ENCODE assay signal across 12 mouse cellular contexts in genomic region chr2:73560445-73560844, GRCm38 (mm10). TPM values are rescaled to one million over a fixed set of nuclear protein-coding genes. Genes with fewer than 3 reads are reported as not detected.
A peak's percentile ranks its signal among the peaks of the same experiment; 100 is the strongest.
DNase-seq lines count a peak whose midpoint lies in the region; ATAC-seq and TF ChIP-seq lines count a peak whose summit lies in the region.
"Had no signal": no experiment of that assay in that cellular context is flagged by ENCODE, and none has a peak within 500 bp of the region (broad histone marks: within the 10 kb centered on the region; RNA-seq: fewer than 3 reads in every experiment).

No protein-coding gene starts in this region.

- peak overlapping the region; percentile 73 for H3K9ac ChIP-seq in heart, embryonic 13.5 days
- H3K9ac ChIP-seq in hindbrain, postnatal 0 days (replicated peaks; ENCODE audit: low read length), result peak overlapping the region; percentile 58; the same call in 1 of the 2 replicates
- peak overlapping the region; percentile 50; the same call in 1 of the 2 replicates for H3K9ac ChIP-seq in midbrain, embryonic 12.5 days (replicated peaks)

- WGBS in heart, embryonic 13.5 days, result 38% methylated on average over 7 of the region's 7 CpGs
- WGBS in embryonic facial prominence, embryonic 10.5 days, result 37% methylated on average over 7 of the region's 7 CpGs
- WGBS in hindbrain, postnatal 0 days, result 43% methylated on average over 7 of the region's 7 CpGs
- 43% methylated on average over 7 of the region's 7 CpGs for WGBS in midbrain, embryonic 12.5 days

- H3K27me3 ChIP-seq in heart, embryonic 13.5 days (replicated peaks), result no peaks in the 10 kb centered on the region
- H3K27me3 ChIP-seq in embryonic facial prominence, embryonic 10.5 days (replicated peaks; ENCODE audit: low read depth, poor library complexity, severe bottlenecking), result peaks cover 7% of the 10 kb centered on the region; the same call in 1 of the 2 replicates
- H3K27me3 ChIP-seq in hindbrain, postnatal 0 days (ENCODE audit: insufficient read depth, low read length), result no peaks in the 10 kb centered on the region
- peaks cover 3% of the 10 kb centered on the region; the same call in 1 of the 2 replicates for H3K27me3 ChIP-seq in midbrain, embryonic 12.5 days

- no peaks in the 10 kb centered on the region for H3K36me3 ChIP-seq in heart, embryonic 13.5 days
- H3K36me3 ChIP-seq in embryonic facial prominence, embryonic 10.5 days (replicated peaks), result no peaks in the 10 kb centered on the region
- no peaks in the 10 kb centered on the region for H3K36me3 ChIP-seq in hindbrain, postnatal 0 days (ENCODE audit: insufficient read depth, low read length)
- no peaks in the 10 kb centered on the region for H3K36me3 ChIP-seq in midbrain, embryonic 12.5 days

- TF ChIP-seq CTCF in hindbrain, postnatal 0 days (IDR thresholded peaks at IDR 0.05; ENCODE audit: low read depth), result no peak

- ATAC-seq in heart, embryonic 13.5 days (ENCODE audit: extremely low read depth, insufficient number of reproducible peaks, low FRiP score, low TSS enrichment), result no peak
- no peak for ATAC-seq in hindbrain, postnatal 0 days
- no peak for ATAC-seq in midbrain, embryonic 12.5 days (ENCODE audit: low FRiP score, low read depth)

- peak overlapping the region; percentile 86 for H3K4me2 ChIP-seq in heart, embryonic 13.5 days
- H3K4me2 ChIP-seq in hindbrain, postnatal 0 days (ENCODE audit: low read depth, low read length), result peak overlapping the region; percentile 67
- peak overlapping the region; percentile 72 for H3K4me2 ChIP-seq in midbrain, embryonic 12.5 days (replicated peaks)

- H3K4me3 ChIP-seq in heart, embryonic 13.5 days, result peak overlapping the region; percentile 53
- peak overlapping the region; percentile 60 for H3K4me3 ChIP-seq in embryonic facial prominence, embryonic 10.5 days
- H3K4me3 ChIP-seq in hindbrain, postnatal 0 days (ENCODE audit: low read length), result peak overlapping the region; percentile 42
- peak overlapping the region; percentile 44 for H3K4me3 ChIP-seq in midbrain, embryonic 12.5 days
- H3K4me3 ChIP-seq: megakaryocyte, embryonic 14.5 days had no signal

- H3K27ac ChIP-seq in heart, embryonic 13.5 days (replicated peaks), result no peak overlapping the region
- H3K27ac ChIP-seq in embryonic facial prominence, embryonic 10.5 days (replicated peaks), result peak overlapping the region; percentile 61; the same call in 1 of the 2 replicates
- H3K27ac ChIP-seq in hindbrain, postnatal 0 days, result peak overlapping the region; percentile 36; the same call in 1 of the 2 replicates
- no peak overlapping the region for H3K27ac ChIP-seq in midbrain, embryonic 12.5 days (replicated peaks)

- intact Hi-C loops in heart, postnatal 14 days (cut with DNase I), result no loop called here

- DNase-seq in heart, postnatal 14 days, result no peak
- no peak for DNase-seq in embryonic facial prominence, embryonic 10.5 days (ENCODE audit: low spot score)
- DNase-seq in hindbrain, postnatal 0 days (ENCODE audit: low spot score), result no peak
- DNase-seq in urinary bladder, postnatal 25 days (ENCODE audit: low spot score), result no peak
- DNase-seq in layer of hippocampus, adult 9-11 months, result no peak
- no peak for DNase-seq in left cerebral cortex, adult 18-20 months (ENCODE audit: low spot score in 2 of 2)
- DNase-seq: adrenal gland, postnatal 14 days had no signal

- peaks cover 12% of the 10 kb centered on the region for H3K4me1 ChIP-seq in heart, embryonic 13.5 days
- peaks cover 35% of the 10 kb centered on the region for H3K4me1 ChIP-seq in embryonic facial prominence, embryonic 10.5 days
- H3K4me1 ChIP-seq in hindbrain, postnatal 0 days (ENCODE audit: insufficient read depth, low read length), result peaks cover 2% of the 10 kb centered on the region; the same call in 1 of the 2 replicates
- H3K4me1 ChIP-seq in midbrain, embryonic 12.5 days, result peaks cover 8% of the 10 kb centered on the region; the same call in 1 of the 2 replicates

- H3K9me3 ChIP-seq in heart, embryonic 13.5 days, result no peaks in the 10 kb centered on the region
- H3K9me3 ChIP-seq in embryonic facial prominence, embryonic 10.5 days, result no peaks in the 10 kb centered on the region
- H3K9me3 ChIP-seq in hindbrain, postnatal 0 days (ENCODE audit: low read length), result no peaks in the 10 kb centered on the region
- no peaks in the 10 kb centered on the region for H3K9me3 ChIP-seq in midbrain, embryonic 12.5 days

RNA-seq across cellular contexts. Expression of gene Chrna1, which starts 19.7 kb away (rescaled TPM):
- 0.15 and 0.37 TPM in 2 replicates for polyA plus RNA-seq in heart, embryonic 13.5 days (2015; fragmentation: Nextera tagmentation; extraction: Ambion mirVana)
- not detected for total RNA-seq in heart, postnatal 14 days (2021)
- 0.64 and 0.80 TPM in 2 replicates for polyA plus RNA-seq in embryonic facial prominence, embryonic 10.5 days (2016; fragmentation: Nextera tagmentation; extraction: Ambion mirVana)
- total RNA-seq in hindbrain, postnatal 0 days (2014; rRNA removed), result not detected in 2 replicates
- polyA plus RNA-seq in hindbrain, postnatal 0 days (2015; fragmentation: Nextera tagmentation; extraction: Ambion mirVana), result 0.15 and 0.25 TPM in 2 replicates
- polyA plus RNA-seq in midbrain, embryonic 12.5 days (2016; fragmentation: Nextera tagmentation; extraction: Ambion mirVana), result 0.18 and 0.35 TPM in 2 replicates
- under 1 TPM; 0.07 to 0.16 TPM for total RNA-seq in left cerebral cortex, adult 18-20 months (2021)
- total RNA-seq: adrenal gland, postnatal 14 days had no signal
- polyA plus RNA-seq: erythroblast, embryonic 14.5 days; spleen, adult 2 months had no signal

RNA-seq across cellular contexts. Expression of gene Wipf1, which starts 30.9 kb away (rescaled TPM):
- 4.0 and 5.0 TPM in 2 replicates for polyA plus RNA-seq in heart, embryonic 13.5 days (2015; fragmentation: Nextera tagmentation; extraction: Ambion mirVana)
- total RNA-seq in heart, postnatal 14 days (2021), result 10 to 100 TPM; 18.8 to 19.4 TPM
- polyA plus RNA-seq in embryonic facial prominence, embryonic 10.5 days (2016; fragmentation: Nextera tagmentation; extraction: Ambion mirVana), result 12.0 and 12.7 TPM in 2 replicates
- total RNA-seq in hindbrain, postnatal 0 days (2014; rRNA removed), result 2.4 and 3.0 TPM in 2 replicates
- polyA plus RNA-seq in hindbrain, postnatal 0 days (2015; fragmentation: Nextera tagmentation; extraction: Ambion mirVana), result 2.6 TPM in 2 replicates
- 5.1 and 5.3 TPM in 2 replicates for polyA plus RNA-seq in midbrain, embryonic 12.5 days (2016; fragmentation: Nextera tagmentation; extraction: Ambion mirVana)
- total RNA-seq in left cerebral cortex, adult 18-20 months (2021), result 1 to 10 TPM; 7.9 to 9.4 TPM

Comparison
In these comparisons a context has a peak if more than half of its experiments do, and no peak if none do; other contexts are left out.
1. H3K27ac ChIP-seq: peak in embryonic facial prominence, embryonic 10.5 days (single experiment) and hindbrain, postnatal 0 days (single experiment); none in heart, embryonic 13.5 days (single experiment) and midbrain, embryonic 12.5 days (single experiment).
2. Peak in every context shown above with its lines, with median percentiles within 50 percentile points of each other: H3K4me2 ChIP-seq, H3K4me3 ChIP-seq and H3K9ac ChIP-seq.